Mouse (Mus musculus): Measurements from ENCODE around the gene BC107364. TPM values are rescaled to one million over a fixed set of nuclear protein-coding genes. Genes with fewer than 3 reads are reported as not detected.

Gene BC107364
- total and polyA plus RNA-seq, 3 experiments: 0.17 TPM; not detected in 2

DNA sequence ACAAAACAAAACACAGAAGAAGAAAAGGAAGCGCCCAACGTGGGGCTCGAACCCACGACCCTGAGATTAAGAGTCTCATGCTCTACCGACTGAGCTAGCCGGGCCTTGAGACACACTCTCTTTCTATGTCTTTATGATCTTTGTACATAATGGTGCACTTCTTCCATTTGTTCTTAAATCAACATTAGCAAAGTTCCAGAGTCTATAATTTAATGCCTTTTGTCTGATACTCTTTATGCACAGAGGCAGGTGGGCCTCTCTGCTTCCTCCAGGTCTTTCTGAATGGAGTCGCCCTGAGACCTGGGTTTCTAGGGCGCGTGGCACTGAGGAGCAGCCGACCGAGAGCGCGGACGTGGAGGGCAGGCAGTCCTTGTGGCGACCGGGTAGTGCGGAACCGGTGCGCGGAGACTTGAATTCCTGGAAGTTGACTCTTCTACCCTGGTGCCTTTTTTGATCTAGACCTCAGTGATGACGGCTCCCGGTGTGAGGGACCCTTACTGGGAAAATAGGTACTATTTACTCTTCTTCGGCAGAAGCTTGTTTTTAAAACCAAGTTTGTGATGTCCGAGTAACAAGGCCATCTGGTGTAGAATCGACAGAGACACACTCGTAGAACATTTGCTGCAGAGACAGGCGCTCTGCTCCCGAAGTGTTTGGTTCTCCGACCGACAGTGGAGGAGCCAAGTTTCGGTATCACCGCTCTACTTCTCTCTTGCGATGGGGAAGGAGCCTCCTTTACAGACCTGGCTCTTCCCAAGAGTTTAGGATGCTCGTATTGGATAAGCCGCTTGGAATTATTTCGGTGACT, 47.6 kb upstream of the BC107364 start:
- DNase-seq (ENCODE audit: low read depth, low spot score): peak; percentile 95
- Histone ChIP-seq H3K4me3 (ENCODE audit: control insufficient read depth in 1 of 2, insufficient read depth in 1 of 2, low read depth in 2 of 2, low read length in 2 of 2) (peak overlapping the region; percentile 41 to 85), H3K9me3 (replicated peaks; ENCODE audit: insufficient read depth, low read length) (no peaks in the 10 kb centered on the region), H3K9ac (ENCODE audit: control insufficient read depth, low read depth, low read length, poor library complexity, severe bottlenecking) (peak overlapping the region; percentile 81), H3K36me3 (ENCODE audit: control insufficient read depth in 1 of 2, insufficient read depth in 2 of 2, low read length in 2 of 2) (peaks cover 0 to 25% of the 10 kb centered on the region in 2 experiments; a peak in 2 of 4 replicates), H3K4me1 (ENCODE audit: control insufficient read depth in 1 of 2, insufficient read depth in 2 of 2, low read length in 2 of 2) (peaks cover 8 to 19% of the 10 kb centered on the region in 2 experiments), H3K27ac (ENCODE audit: control insufficient read depth, low read depth, low read length) (peak overlapping the region; percentile 67), H3K27me3 (ENCODE audit: control insufficient read depth in 1 of 2, insufficient read depth in 2 of 2, low read length in 2 of 2) (no peaks in the 10 kb centered on the region), H3K79me2 (ENCODE audit: control insufficient read depth, insufficient read depth, low read length, poor library complexity) (peaks cover 14% of the 10 kb centered on the region)
- no peak for TF ChIP-seq KAT2A (conservative IDR thresholded peaks at IDR 0.05; ENCODE audit: low read depth, low read length)
- no peak for TF ChIP-seq ZNF384 (IDR thresholded peaks at IDR 0.05; ENCODE audit: low read depth, low read length)
- TF ChIP-seq TAL1 (IDR thresholded peaks at IDR 0.05; ENCODE audit: low read length): 0 out of 2 replicates have a peak, but pooled peaks have one; percentile 10
- no peak for TF ChIP-seq EP300 (IDR thresholded peaks at IDR 0.05; ENCODE audit: low read depth in 1 of 2, low read length in 2 of 2)

DNA sequence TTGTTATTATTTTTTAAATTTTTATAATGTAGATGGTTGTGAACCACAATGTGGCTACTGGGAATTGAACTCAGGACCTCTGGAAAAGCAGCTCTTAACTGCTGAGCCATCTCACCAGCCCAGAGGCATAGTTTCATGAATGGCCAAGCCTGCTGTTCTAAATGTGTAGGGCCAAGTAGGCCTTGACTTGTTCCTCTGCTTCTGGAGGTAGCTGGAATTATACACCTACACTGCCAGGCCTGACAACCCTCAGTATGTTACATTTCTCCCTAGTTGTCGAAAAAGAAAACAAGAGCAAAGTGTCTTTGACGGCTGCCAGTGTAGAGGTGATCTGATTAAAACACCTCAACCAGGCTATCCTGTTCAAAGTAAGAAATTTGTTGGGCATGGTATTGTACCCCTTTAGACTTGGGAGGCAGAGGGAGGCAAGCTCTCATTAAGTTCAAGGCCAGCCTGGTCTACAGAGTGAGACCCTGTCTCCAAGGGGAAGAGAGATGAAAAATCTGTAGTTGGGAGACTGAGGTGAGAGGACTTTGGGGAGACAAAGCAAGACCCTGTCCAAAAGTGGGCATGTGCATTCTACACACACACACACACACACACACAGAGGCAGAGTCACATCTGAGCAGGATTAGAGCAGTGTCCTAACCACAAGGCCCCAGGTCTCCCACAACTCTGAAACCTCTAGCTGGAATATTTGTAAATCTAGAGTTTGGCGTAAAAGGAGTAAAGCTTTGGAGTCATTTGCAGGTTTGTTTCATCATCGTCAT, 46.6 kb upstream of the BC107364 start:
- peaks cover 8 to 19% of the 10 kb centered on the region in 2 experiments for H3K4me1 ChIP-seq (ENCODE audit: control insufficient read depth in 1 of 2, insufficient read depth in 2 of 2, low read length in 2 of 2)
- DNase-seq (ENCODE audit: low read depth, low spot score): peak; percentile 87
- TF ChIP-seq MXI1 (IDR thresholded peaks at IDR 0.05; ENCODE audit: low read depth, low read length) (no peak), MAZ (IDR thresholded peaks at IDR 0.05; ENCODE audit: low read depth, low read length) (no peak), KAT2A (conservative IDR thresholded peaks at IDR 0.05; ENCODE audit: low read depth, low read length) (no peak), GATA1 (IDR thresholded peaks at IDR 0.05; ENCODE audit: low read depth, low read length) (no peak), CHD1 (IDR thresholded peaks at IDR 0.05; ENCODE audit: low read depth, low read length) (no peak), ELF1 (IDR thresholded peaks at IDR 0.05; ENCODE audit: low read depth, low read length) (no peak), ZMIZ1 (IDR thresholded peaks at IDR 0.05; ENCODE audit: low read depth, low read length) (no peak), MYB (IDR thresholded peaks at IDR 0.05; ENCODE audit: low read depth, low read length) (no peak), EP300 (IDR thresholded peaks at IDR 0.05; ENCODE audit: low read depth in 1 of 2, low read length in 2 of 2) (no peak), SIN3A (IDR thresholded peaks at IDR 0.05; ENCODE audit: low read length) (no peak), TCF12 (IDR thresholded peaks at IDR 0.05; ENCODE audit: low read depth, low read length) (no peak), RCOR1 (IDR thresholded peaks at IDR 0.05; ENCODE audit: low read depth, low read length) (no peak), GABPA (IDR thresholded peaks at IDR 0.05; ENCODE audit: low read depth, low read length) (no peak), BHLHE40 (IDR thresholded peaks at IDR 0.05; ENCODE audit: borderline replicate concordance, low read depth, low read length) (no peak), E2F4 (IDR thresholded peaks at IDR 0.05; ENCODE audit: borderline replicate concordance, low read depth, low read length) (no peak), ZNF384 (IDR thresholded peaks at IDR 0.05; ENCODE audit: low read depth, low read length) (no peak)
- H3K4me3 ChIP-seq (ENCODE audit: control insufficient read depth in 1 of 2, insufficient read depth in 1 of 2, low read depth in 2 of 2, low read length in 2 of 2): peak overlapping the region; percentile 7 to 22
- H3K79me2 ChIP-seq (ENCODE audit: control insufficient read depth, insufficient read depth, low read length, poor library complexity): peaks cover 16% of the 10 kb centered on the region
- H3K27me3 ChIP-seq (ENCODE audit: control insufficient read depth in 1 of 2, insufficient read depth in 2 of 2, low read length in 2 of 2): no peaks in the 10 kb centered on the region
- H3K9me3 ChIP-seq (replicated peaks; ENCODE audit: insufficient read depth, low read length): no peaks in the 10 kb centered on the region
- H3K36me3 ChIP-seq (ENCODE audit: control insufficient read depth in 1 of 2, insufficient read depth in 2 of 2, low read length in 2 of 2): peaks cover 0 to 25% of the 10 kb centered on the region in 2 experiments; a peak in 2 of 4 replicates
- 0 out of 2 replicates have a peak overlapping the region, but pooled peaks have one; percentile 1 for H3K27ac ChIP-seq (ENCODE audit: control insufficient read depth, low read depth, low read length)
- peak overlapping the region; percentile 17 for H3K9ac ChIP-seq (ENCODE audit: control insufficient read depth, low read depth, low read length, poor library complexity, severe bottlenecking)

Measured in MEL (cell line).